Mouse (Mus musculus) T-cell, adult 66 days (primary cell): ENCODE measurements around the gene Cask. TPM values are rescaled to one million over a fixed set of nuclear protein-coding genes. Genes with fewer than 3 reads are reported as not detected.

Experiments used
- total RNA-seq, 2 experiments: library from RNA; stranded (reverse); gene quantifications; 3 replicates in 1 of 2; 4 replicates in 1 of 2; pipeline ENCODE4 v1.2.4; 2023

Cask gene
- total RNA-seq: 1 to 10 TPM; 6.4 to 7.4 TPM

GRCm38 (mm10) chrX:13851285-13851684 is at the start of gene Cask:
Cask (minus strand) TSS chrX:13851367.

GRCm38 (mm10) chrX:13661063-13661462 is 190.1 kb downstream of the Cask start, which contains the start of gene Gpr82:
Gpr82 (plus strand) TSS chrX:13661363.

GRCm38 (mm10) chrX:13631599-13632283 is 219.4 kb downstream of the Cask start, which contains the start of gene Gpr34:
Gpr34 (plus strand) TSS chrX:13632089.

Other genes starting within 250 kb of the Cask start
- 10 to 100 TPM in 1 of 2 experiments, 1 to 10 TPM in 1; 8.4 to 11.0 TPM for gene Gpr34, start 219.3 kb downstream of the Cask start, total RNA-seq
- under 1 TPM in 1 of 2 experiments, not detected in 1; 0.24 TPM for gene Gpr82, start 190.0 kb downstream of the Cask start, total RNA-seq